Mouse (Mus musculus) mesoderm, embryonic 11.5 days (tissue): ENCODE measurements around the gene Arhgap20.

Experiments used
- DNase-seq: peaks from one replicate; pipeline ENCODE4 v3.0.0-alpha.2; 2012; ENCODE audit warnings: low read depth, low spot score

Arhgap20 gene

GRCm38 (mm10) chr9:51798251-51798650, 33.1 kb downstream of the Arhgap20 start:
- no peak for DNase-seq

- DNase-seq = no peak
Measured at GRCm38 (mm10) chr9:51799156-51799555, 34.0 kb downstream of the Arhgap20 start.

- DNase-seq = no peak
Measured at GRCm38 (mm10) chr9:51807272-51807671, 42.1 kb downstream of the Arhgap20 start.

- no peak for DNase-seq
Measured at GRCm38 (mm10) chr9:51812931-51813330, 47.8 kb downstream of the Arhgap20 start.

- DNase-seq = no peak
Measured at GRCm38 (mm10) chr9:51824516-51824915, 59.4 kb downstream of the Arhgap20 start.

- DNase-seq = no peak
Measured at GRCm38 (mm10) chr9:51831596-51831995, 66.5 kb downstream of the Arhgap20 start.

- no peak for DNase-seq
Measured at GRCm38 (mm10) chr9:51832368-51832767, 67.2 kb downstream of the Arhgap20 start.

GRCm38 (mm10) chr9:51837716-51838115, 72.6 kb downstream of the Arhgap20 start:
- no peak for DNase-seq

- DNase-seq = no peak
Measured at GRCm38 (mm10) chr9:51843216-51843615, 78.1 kb downstream of the Arhgap20 start.

GRCm38 (mm10) chr9:51845796-51846195, 80.7 kb downstream of the Arhgap20 start:
- no peak for DNase-seq

GRCm38 (mm10) chr9:51853772-51854171, 88.6 kb downstream of the Arhgap20 start:
- DNase-seq = no peak

GRCm38 (mm10) chr9:51864273-51864672, 99.1 kb downstream of the Arhgap20 start:
- no peak for DNase-seq

- DNase-seq = no peak
Measured at GRCm38 (mm10) chr9:51866634-51867033, 101.5 kb downstream of the Arhgap20 start.

GRCm38 (mm10) chr9:51869056-51869455, 103.9 kb downstream of the Arhgap20 start:
- no peak for DNase-seq

GRCm38 (mm10) chr9:51874348-51874747, 109.2 kb downstream of the Arhgap20 start:
- DNase-seq = peak; percentile 62

GRCm38 (mm10) chr9:51875531-51875930, 110.4 kb downstream of the Arhgap20 start:
- DNase-seq = no peak

- DNase-seq = peak; percentile 79
Measured at GRCm38 (mm10) chr9:51881386-51881785, 116.2 kb downstream of the Arhgap20 start.

- no peak for DNase-seq
Measured at GRCm38 (mm10) chr9:51881881-51882280, 116.7 kb downstream of the Arhgap20 start.

- DNase-seq = no peak
Measured at GRCm38 (mm10) chr9:51883319-51883718, 118.2 kb downstream of the Arhgap20 start.

- DNase-seq = no peak
Measured at GRCm38 (mm10) chr9:51892921-51893320, 127.8 kb downstream of the Arhgap20 start.
